Mouse (Mus musculus) bone marrow, adult 2 months (tissue): Measurements from ENCODE around the gene Bmp4.

Source experiments
- CTCF ChIP-seq: fragments of 200-500 bp; IDR thresholded peaks from 2 replicates; pipeline ENCODE4 v1.5.1; 2011; ENCODE audit warnings: low read length, control low read depth; ENCODE audit not compliant: control insufficient read depth, insufficient read depth
- POLR2A ChIP-seq: fragments of 200-500 bp; IDR thresholded peaks from 2 replicates; pipeline ENCODE4 v1.6.1; 2011; ENCODE audit warnings: low read depth, mild to moderate bottlenecking, control low read depth, low read length, borderline replicate concordance; ENCODE audit not compliant: control insufficient read depth

- no peak for TF ChIP-seq CTCF
- no peak for TF ChIP-seq POLR2A
These were observed 9.0 kb downstream of the Bmp4 start for GRCm38 (mm10) chr14:46381457-46381856.
